Mouse (Mus musculus) liver, postnatal 0 days (tissue): ENCODE measurements around the gene Iqcb1.

Experiments used
- CTCF ChIP-seq: sonication (generic); IDR thresholded peaks from 2 replicates; pipeline ENCODE4 v1.5.1; 2016; ENCODE audit warnings: antibody characterized with exemption, low read depth
- EP300 ChIP-seq: IDR thresholded peaks from 2 replicates; pipeline ENCODE4 v1.6.1; 2016; ENCODE audit warnings: antibody characterized with exemption, low read depth, mild to moderate bottlenecking

DNA sequence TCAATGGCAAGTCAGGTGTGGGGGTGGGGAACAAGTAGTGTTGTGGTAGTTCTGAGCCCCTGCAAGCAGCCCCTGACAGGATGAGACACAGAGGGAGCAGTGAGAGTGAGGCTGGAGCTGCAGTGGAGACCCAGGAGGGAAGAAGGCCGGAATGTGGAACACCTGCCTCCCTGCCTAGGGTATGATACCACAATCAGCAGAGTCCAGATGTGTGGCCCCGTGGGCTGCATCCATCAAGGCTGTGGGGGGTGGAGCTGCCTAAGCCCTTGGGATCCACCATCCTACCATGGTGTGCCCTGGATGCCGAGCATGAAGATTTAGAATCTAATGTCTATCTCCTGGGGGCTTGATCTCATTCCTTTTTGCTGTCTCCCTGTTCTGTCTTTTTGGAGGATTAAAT, 14.5 kb upstream of the Iqcb1 start:
- TF ChIP-seq EP300, result no peak
- no peak for TF ChIP-seq CTCF
